Comparison of ENCODE assay signal across 12 mouse cellular contexts in the genomic region with DNA sequence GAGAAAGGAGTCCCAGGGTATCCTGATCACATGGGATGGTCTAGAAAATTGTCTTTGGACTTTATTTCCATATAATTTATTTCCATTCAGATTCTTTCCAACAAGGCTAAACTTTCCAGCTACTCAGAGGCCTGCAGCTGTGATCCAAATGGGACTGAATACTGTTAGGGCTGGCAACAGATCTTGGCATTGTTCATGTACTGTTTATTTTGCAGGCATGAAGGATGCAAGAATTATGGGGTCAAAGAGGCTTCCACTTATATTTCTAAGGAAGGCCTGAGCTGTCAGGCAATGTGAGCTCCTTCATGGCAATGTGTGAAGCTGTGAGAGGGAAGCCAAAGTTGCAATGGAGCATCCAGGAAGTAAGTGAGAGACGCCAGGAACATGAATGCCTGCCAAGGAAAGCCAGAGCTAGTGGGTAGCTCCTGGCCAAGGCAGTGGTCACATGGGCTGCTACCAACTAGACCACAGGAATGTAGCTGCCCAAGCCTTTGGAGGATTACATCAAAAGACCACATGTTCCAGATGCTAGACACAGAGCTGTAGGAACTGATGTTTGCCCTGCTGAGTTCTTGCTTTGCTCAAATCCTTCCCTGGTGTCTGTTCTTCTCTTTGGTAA.
DNase-seq lines count a peak whose midpoint lies in the region; ATAC-seq and TF ChIP-seq lines count a peak whose summit lies in the region.
"Had no signal": no experiment of that assay in that cellular context is flagged by ENCODE, and none has a peak within 500 bp of the region (broad histone marks: within the 10 kb centered on the region; RNA-seq: fewer than 3 reads in every experiment).

No protein-coding gene starts in this region.

- H3K4me1 ChIP-seq in kidney, postnatal 0 days (replicated peaks; ENCODE audit: insufficient read depth, low read length) = no peaks in the 10 kb centered on the region
- H3K4me1 ChIP-seq in kidney, embryonic 14.5 days (ENCODE audit: control insufficient read depth, insufficient read depth, low read length) = no peaks in the 10 kb centered on the region
- H3K4me1 ChIP-seq: forebrain, embryonic 12.5 days; heart, embryonic 15.5 days; liver, embryonic 13.5 days had no signal

- H3K4me2 ChIP-seq in kidney, postnatal 0 days (ENCODE audit: low read length) = no peak overlapping the region
- no peak overlapping the region for H3K4me2 ChIP-seq in kidney, embryonic 14.5 days (replicated peaks; ENCODE audit: low read depth, low read length)
- H3K4me2 ChIP-seq: forebrain, embryonic 12.5 days; heart, embryonic 15.5 days; liver, embryonic 13.5 days had no signal

- H3K4me3 ChIP-seq in kidney, postnatal 0 days (replicated peaks; ENCODE audit: low read depth, low read length) = no peak overlapping the region
- no peak overlapping the region for H3K4me3 ChIP-seq in kidney, embryonic 14.5 days (ENCODE audit: low read length)
- H3K4me3 ChIP-seq: forebrain, embryonic 12.5 days; heart, embryonic 15.5 days; liver, embryonic 13.5 days had no signal

- no peaks in the 10 kb centered on the region for H3K27me3 ChIP-seq in kidney, postnatal 0 days (ENCODE audit: insufficient read depth, low read length)
- H3K27me3 ChIP-seq in kidney, embryonic 14.5 days (ENCODE audit: control insufficient read depth, insufficient read depth, low read length) = no peaks in the 10 kb centered on the region
- H3K27me3 ChIP-seq: forebrain, embryonic 12.5 days; heart, embryonic 15.5 days; liver, embryonic 13.5 days had no signal

- WGBS in kidney, postnatal 0 days = 44% methylated on average over 1 of the region's 1 CpGs
- WGBS in kidney, embryonic 14.5 days = 43% methylated on average over 1 of the region's 1 CpGs

- no peaks in the 10 kb centered on the region for H3K36me3 ChIP-seq in kidney, postnatal 0 days (ENCODE audit: insufficient read depth, low read length)
- no peaks in the 10 kb centered on the region for H3K36me3 ChIP-seq in kidney, embryonic 14.5 days (ENCODE audit: control insufficient read depth, insufficient read depth, low read length)
- H3K36me3 ChIP-seq: forebrain, embryonic 12.5 days; heart, embryonic 15.5 days; liver, embryonic 13.5 days had no signal

- H3K27ac ChIP-seq in kidney, postnatal 0 days = no peak overlapping the region
- no peak overlapping the region for H3K27ac ChIP-seq in kidney, embryonic 14.5 days (ENCODE audit: low read depth, low read length)
- H3K27ac ChIP-seq: forebrain, embryonic 12.5 days; heart, embryonic 15.5 days; liver, embryonic 13.5 days had no signal

- H3K9ac ChIP-seq in kidney, postnatal 0 days (ENCODE audit: low read depth, low read length) = no peak overlapping the region
- no peak overlapping the region for H3K9ac ChIP-seq in kidney, embryonic 14.5 days (ENCODE audit: low read depth, low read length)
- H3K9ac ChIP-seq: forebrain, embryonic 12.5 days; heart, embryonic 15.5 days; liver, embryonic 13.5 days had no signal

- peak; percentile 4 for DNase-seq in kidney, postnatal 0 days (ENCODE audit: low spot score)
- DNase-seq in right cerebral cortex, postnatal 10 days (ENCODE audit: low spot score in 2 of 2) = peak; percentile 53 to 64
- DNase-seq in right cerebral cortex, postnatal 25 days = no peak
- peak; percentile 32 for DNase-seq in gastrocnemius, postnatal 25 days
- DNase-seq in skeletal muscle tissue, adult 2 months (ENCODE audit: low read depth, low spot score) = peak; percentile 18
- DNase-seq in adrenal gland, postnatal 4 days (ENCODE audit: low spot score in 2 of 2) = no peak
- DNase-seq in embryo, embryonic 11 days = no peak
- DNase-seq: liver, embryonic 13.5 days had no signal

- TF ChIP-seq CTCF in kidney, postnatal 0 days (IDR thresholded peaks at IDR 0.05; ENCODE audit: low read depth) = no peak

- no peak for ATAC-seq in kidney, postnatal 0 days (replicated peaks; ENCODE audit: low FRiP score, low read depth)
- ATAC-seq in kidney, embryonic 14.5 days (ENCODE audit: low FRiP score, low TSS enrichment) = no peak
- ATAC-seq: intestine, postnatal 0 days had no signal

- H3K9me3 ChIP-seq in kidney, postnatal 0 days (replicated peaks; ENCODE audit: low read length) = no peaks in the 10 kb centered on the region
- no peaks in the 10 kb centered on the region for H3K9me3 ChIP-seq in kidney, embryonic 14.5 days (ENCODE audit: control insufficient read depth, low read length)
- H3K9me3 ChIP-seq: forebrain, embryonic 12.5 days; heart, embryonic 15.5 days; liver, embryonic 13.5 days had no signal

Comparison
In these comparisons a context has a peak if more than half of its experiments do, and no peak if none do; other contexts are left out.
1. DNase-seq: peak in kidney, postnatal 0 days (single experiment), right cerebral cortex, postnatal 10 days (2 of 2), gastrocnemius, postnatal 25 days (single experiment) and skeletal muscle tissue, adult 2 months (single experiment); none in right cerebral cortex, postnatal 25 days (single experiment), adrenal gland, postnatal 4 days (0 of 2) and embryo, embryonic 11 days (single experiment).